Mouse (Mus musculus) MEL (cell line): ENCODE results near the gene Sema3d. TPM values are rescaled to one million over a fixed set of nuclear protein-coding genes. Genes with fewer than 3 reads are reported as not detected.

ENCODE experiments used
- DNase-seq: peaks from one replicate; pipeline ENCODE4 v3.0.0; 2011; ENCODE audit warnings: low read depth, low spot score
- H3K27ac ChIP-seq: 2 replicates; pipeline ENCODE4 v1.5.1; 2012; ENCODE audit warnings: low read depth, mild to moderate bottlenecking, control low read depth, low read length, moderate library complexity; ENCODE audit not compliant: control insufficient read depth
- H3K27me3 ChIP-seq, 2 experiments: fragments of 150-350 bp in 1 of 2; sonication (generic) in 1 of 2; 2 replicates each; pipeline ENCODE4 v1.6.1; 2012; ENCODE audit warnings: low read length in 2 of 2, mild to moderate bottlenecking in 2 of 2, improper control_type of control experiment in 1 of 2, moderate library complexity in 1 of 2; ENCODE audit not compliant: insufficient read depth in 2 of 2, control insufficient read depth in 1 of 2
- H3K36me3 ChIP-seq, 2 experiments: 2 replicates each; pipeline ENCODE4 v1.6.1; 2012 to 2014; ENCODE audit warnings: low read length in 2 of 2, improper control_type of control experiment in 1 of 2, inconsistent platforms in 1 of 2, mild to moderate bottlenecking in 1 of 2; ENCODE audit not compliant: insufficient read depth in 2 of 2, control insufficient read depth in 1 of 2
- H3K4me1 ChIP-seq, 2 experiments: fragments of 150-350 bp in 1 of 2; sonication (generic) in 1 of 2; 2 replicates each; pipeline ENCODE4 v1.6.1; 2012; ENCODE audit warnings: low read length in 2 of 2, improper control_type of control experiment in 1 of 2, mild to moderate bottlenecking in 1 of 2; ENCODE audit not compliant: insufficient read depth in 2 of 2, control insufficient read depth in 1 of 2
- H3K4me3 ChIP-seq, 2 experiments: fragments of 150-350 bp in 1 of 2; sonication (generic) in 1 of 2; 2 replicates each; pipeline ENCODE4 v1.5.1; 2012; ENCODE audit warnings: low read depth in 2 of 2, low read length in 2 of 2, mild to moderate bottlenecking in 2 of 2, moderate library complexity in 2 of 2, control low read depth in 1 of 2, improper control_type of control experiment in 1 of 2; ENCODE audit not compliant: control insufficient read depth in 1 of 2, insufficient read depth in 1 of 2
- H3K79me2 ChIP-seq: 2 replicates; pipeline ENCODE4 v1.6.1; 2012; ENCODE audit warnings: mild to moderate bottlenecking, low read length, moderate library complexity; ENCODE audit not compliant: control insufficient read depth, poor library complexity, insufficient read depth
- H3K9ac ChIP-seq: 2 replicates; pipeline ENCODE4 v1.6.1; 2012; ENCODE audit warnings: low read depth, mild to moderate bottlenecking, control low read depth, low read length, moderate library complexity; ENCODE audit not compliant: control insufficient read depth, poor library complexity, severe bottlenecking
- H3K9me3 ChIP-seq: fragments of 150-350 bp; sonication (generic); replicated peaks from 2 replicates; pipeline ENCODE4 v1.6.1; 2012; ENCODE audit warnings: mild to moderate bottlenecking, low read length, improper control_type of control experiment, moderate library complexity; ENCODE audit not compliant: insufficient read depth
- CHD1 ChIP-seq: IDR thresholded peaks from 2 replicates; pipeline ENCODE4 v1.6.1; 2012; ENCODE audit warnings: low read depth, mild to moderate bottlenecking, inconsistent platforms, low read length, improper control_type of control experiment
- EP300 ChIP-seq, 2 experiments: IDR thresholded peaks; 2 replicates each; pipeline ENCODE4 v1.6.1; 2011; ENCODE audit warnings: improper control_type of control experiment in 2 of 2, low read length in 2 of 2, low read depth in 1 of 2, mild to moderate bottlenecking in 1 of 2
- GATA1 ChIP-seq: IDR thresholded peaks from 2 replicates; pipeline ENCODE4 v1.6.1; 2011; ENCODE audit warnings: low read depth, low read length, improper control_type of control experiment
- HCFC1 ChIP-seq: IDR thresholded peaks from 2 replicates; pipeline ENCODE4 v1.6.1; 2012; ENCODE audit warnings: low read depth, mild to moderate bottlenecking, inconsistent platforms, low read length, improper control_type of control experiment, moderate library complexity
- KAT2A ChIP-seq: conservative IDR thresholded peaks from 2 replicates; pipeline ENCODE4 v1.6.1; 2012; ENCODE audit warnings: low read depth, low read length, improper control_type of control experiment, inconsistent platforms
- MAZ ChIP-seq: IDR thresholded peaks from 2 replicates; pipeline ENCODE4 v1.6.1; 2012; ENCODE audit warnings: low read depth, mild to moderate bottlenecking, inconsistent platforms, low read length, improper control_type of control experiment
- MYB ChIP-seq: IDR thresholded peaks from 2 replicates; pipeline ENCODE4 v1.6.1; 2011; ENCODE audit warnings: mild to moderate bottlenecking, low read depth, low read length, improper control_type of control experiment
- MYC ChIP-seq: IDR thresholded peaks from 2 replicates; pipeline ENCODE4 v1.6.1; 2011; ENCODE audit warnings: low read depth, mild to moderate bottlenecking, low read length, improper control_type of control experiment, moderate library complexity
- TAL1 ChIP-seq: IDR thresholded peaks from 2 replicates; pipeline ENCODE4 v1.6.1; 2012; ENCODE audit warnings: mild to moderate bottlenecking, inconsistent platforms, low read length, moderate library complexity, mixed read lengths
- TCF12 ChIP-seq: IDR thresholded peaks from 2 replicates; pipeline ENCODE4 v1.6.1; 2014; ENCODE audit warnings: low read depth, mild to moderate bottlenecking, inconsistent platforms, low read length, improper control_type of control experiment, moderate library complexity
- USF2 ChIP-seq, 2 experiments: IDR thresholded peaks; 2 replicates each; pipeline ENCODE4 v1.6.1; 2011 to 2012; ENCODE audit warnings: improper control_type of control experiment in 2 of 2, low read length in 2 of 2, borderline replicate concordance in 1 of 2, inconsistent platforms in 1 of 2, low read depth in 1 of 2, mild to moderate bottlenecking in 1 of 2; ENCODE audit not compliant: insufficient read depth in 1 of 2
- ZC3H11A ChIP-seq: IDR thresholded peaks from 2 replicates; pipeline ENCODE4 v1.6.1; 2012; ENCODE audit warnings: low read depth, mild to moderate bottlenecking, inconsistent platforms, low read length, improper control_type of control experiment
- ZMIZ1 ChIP-seq: IDR thresholded peaks from 2 replicates; pipeline ENCODE4 v1.6.1; 2012; ENCODE audit warnings: low read depth, mild to moderate bottlenecking, inconsistent platforms, low read length, improper control_type of control experiment, moderate library complexity
- polyA plus RNA-seq, 2 experiments: library from polyadenylated mRNA; stranded (reverse) in 1 of 2; unstranded in 1 of 2; fragments of >175 nt in 1 of 2; fragments of >200 nt in 1 of 2; gene quantifications; 2 replicates each; pipeline versions ENCODE4 v1.2.1 to v1.2.4; 2012; ENCODE audit warnings: low replicate concordance in 2 of 2, low read depth in 1 of 2; ENCODE audit not compliant: insufficient read length in 2 of 2, insufficient read depth in 1 of 2, missing spikeins in 1 of 2
- total RNA-seq: library from RNA; depleted of rRNA; stranded (reverse); fragments of 300-350 nt; gene quantifications from 2 replicates; pipeline ENCODE4 v1.2.3, GENCODE M21; 2012

The Sema3d gene
- total and polyA plus RNA-seq, 3 experiments: not detected

- no peaks in the 10 kb centered on the region for H3K79me2 ChIP-seq
- no peak for TF ChIP-seq EP300 (IDR thresholded peaks at IDR 0.05; ENCODE audit: low read depth in 1 of 2, low read length in 2 of 2)
- TF ChIP-seq KAT2A: no peak
- TF ChIP-seq ZC3H11A: no peak
- no peak for TF ChIP-seq MYB
- no peak for TF ChIP-seq ZMIZ1
- no peak for TF ChIP-seq GATA1
- TF ChIP-seq CHD1: no peak
- TF ChIP-seq MYC: no peak
- no peak for TF ChIP-seq MAZ
- TF ChIP-seq TCF12: no peak
- TF ChIP-seq HCFC1: no peak
- TF ChIP-seq TAL1: no peak
- H3K27me3 ChIP-seq: no peaks in the 10 kb centered on the region
- H3K4me3 ChIP-seq: no peak overlapping the region
- no peaks in the 10 kb centered on the region for H3K9me3 ChIP-seq
- no peak for DNase-seq
- no peak overlapping the region for H3K9ac ChIP-seq
- H3K27ac ChIP-seq: no peak overlapping the region
- H3K4me1 ChIP-seq: no peaks in the 10 kb centered on the region
- no peaks in the 10 kb centered on the region for H3K36me3 ChIP-seq
These were observed 251.2 kb downstream of the Sema3d start for GRCm38 (mm10) chr5:12634227-12634980.

- H3K4me1 ChIP-seq: no peaks in the 10 kb centered on the region
- H3K27me3 ChIP-seq: no peaks in the 10 kb centered on the region
- TF ChIP-seq MYB: no peak
- TF ChIP-seq USF2 (IDR thresholded peaks at IDR 0.05; ENCODE audit: borderline replicate concordance in 1 of 2, insufficient read depth in 1 of 2, low read depth in 1 of 2, low read length in 2 of 2): no peak
- TF ChIP-seq, all 39 proteins: peak for 0
- Histone ChIP-seq H3K27ac (no peak overlapping the region), H3K36me3 (no peaks in the 10 kb centered on the region), H3K4me3 (no peak overlapping the region), H3K79me2 (no peaks in the 10 kb centered on the region), H3K9ac (no peak overlapping the region), H3K9me3 (no peaks in the 10 kb centered on the region)
- DNase-seq: no peak
These were observed 254.7 kb downstream of the Sema3d start for GRCm38 (mm10) chr5:12637763-12638468.
